Mouse (Mus musculus): ENCODE data around the gene Itpkb. TPM values are rescaled to one million over a fixed set of nuclear protein-coding genes. Genes with fewer than 3 reads are reported as not detected.

Gene Itpkb
- polyA plus RNA-seq, 1 experiment = 19.9 TPM

- DNase-seq (ENCODE audit: low read depth) = no peak
Observed at GRCm38 (mm10) chr1:180420496-180421164, 90.3 kb downstream of the Itpkb start.

DNA sequence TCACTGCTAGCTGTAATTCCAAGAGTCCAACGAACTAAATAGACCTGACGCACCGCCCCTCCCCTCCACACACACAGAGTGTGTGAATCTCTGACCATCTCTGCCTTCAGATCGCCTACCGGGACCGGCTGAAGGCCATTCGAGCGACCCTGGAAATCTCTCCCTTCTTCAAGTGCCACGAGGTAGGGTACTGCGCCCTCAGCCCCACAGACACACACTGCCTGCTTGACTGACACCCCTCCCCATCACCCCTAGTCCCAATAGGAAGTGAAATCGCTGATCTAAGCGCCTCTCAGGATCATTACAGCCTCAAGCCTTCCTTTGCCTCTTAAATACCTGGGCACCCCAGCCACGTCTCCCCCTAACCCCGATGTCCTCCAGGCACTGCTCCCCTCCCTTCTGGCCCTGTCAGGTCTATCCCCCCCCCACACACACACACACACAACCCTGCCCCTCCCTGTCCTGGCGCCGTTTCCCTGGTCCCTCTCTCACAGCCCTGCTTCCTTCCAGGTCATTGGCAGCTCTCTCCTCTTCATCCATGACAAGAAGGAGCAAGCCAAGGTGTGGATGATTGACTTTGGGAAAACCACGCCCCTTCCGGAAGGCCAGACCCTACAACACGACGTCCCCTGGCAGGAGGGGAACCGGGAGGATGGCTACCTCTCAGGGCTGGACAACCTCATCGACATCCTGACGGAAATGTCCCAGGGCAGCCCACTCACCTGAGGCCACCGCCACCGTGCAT is 91.1 kb downstream of the Itpkb start:
- DNase-seq (ENCODE audit: low read depth) = no peak

DNA sequence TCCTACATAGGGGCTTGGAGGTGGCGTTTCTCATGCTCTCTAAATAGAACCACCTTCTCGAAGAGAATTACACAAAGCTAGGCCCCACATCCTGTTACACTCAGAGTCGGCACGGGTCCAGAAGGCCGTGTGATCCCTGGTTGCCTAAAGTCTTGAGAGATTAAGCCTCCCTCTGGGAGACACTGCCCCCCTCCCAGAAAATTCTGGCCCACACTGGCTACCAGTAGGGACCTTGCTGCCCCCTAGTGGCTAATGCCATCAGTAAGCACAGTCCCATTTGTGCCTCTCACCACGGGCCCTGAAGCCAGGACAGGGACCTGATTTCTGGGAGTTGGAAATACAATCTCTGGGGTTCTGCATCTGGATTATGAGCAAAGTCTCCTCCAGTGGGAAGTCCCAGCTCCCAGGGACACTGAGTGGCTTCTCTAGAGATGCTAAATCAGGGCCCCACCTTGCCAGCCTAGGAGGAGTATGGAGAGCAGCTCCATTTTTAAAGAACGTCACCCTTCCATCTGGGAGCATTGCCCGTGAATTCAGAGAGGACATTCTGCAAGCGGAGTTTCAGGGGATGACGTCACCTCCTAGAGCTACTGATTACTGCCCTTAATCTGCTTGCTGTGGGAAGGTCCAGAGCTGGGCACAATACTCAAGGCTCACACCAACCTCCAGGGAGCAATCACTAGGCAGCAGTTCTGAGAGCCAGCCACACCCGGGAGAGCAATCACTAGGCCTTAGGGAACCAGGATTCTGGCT is 92.0 kb downstream of the Itpkb start:
- DNase-seq (ENCODE audit: low read depth) = no peak

DNA sequence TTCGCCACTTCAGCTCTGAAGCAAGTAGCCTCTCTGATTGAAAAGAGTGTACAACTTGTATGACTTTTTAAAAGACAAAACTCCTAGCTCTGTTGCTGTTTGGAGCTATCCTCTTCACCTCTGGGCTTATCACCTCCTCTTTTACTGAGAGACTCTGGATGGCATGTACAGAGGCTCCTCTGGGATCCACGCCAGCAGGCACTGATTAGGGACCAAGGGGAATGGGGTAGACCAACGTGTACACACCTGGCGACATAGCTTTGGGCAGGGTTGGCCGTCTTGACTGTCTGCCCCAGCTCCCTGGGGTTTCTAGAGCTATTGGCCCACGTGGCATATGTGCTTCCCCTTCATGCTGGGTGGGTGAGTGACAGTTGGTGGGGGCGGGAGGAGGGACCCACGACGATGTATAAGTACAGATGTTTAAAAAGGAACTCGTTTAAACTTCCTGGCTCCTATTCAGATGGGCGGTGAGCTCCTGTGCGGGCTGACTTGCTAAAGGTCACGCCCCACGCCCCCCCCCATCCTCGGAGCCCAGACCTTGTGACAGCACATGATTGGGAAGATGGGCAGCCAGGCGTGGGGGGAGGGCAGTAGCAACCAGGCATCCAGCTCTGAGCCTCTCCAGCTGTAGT is 92.8 kb downstream of the Itpkb start:
- DNase-seq (ENCODE audit: low read depth) = no peak

GRCm38 (mm10) chr1:180423931-180424330 is 93.6 kb downstream of the Itpkb start:
- no peak for DNase-seq (ENCODE audit: low read depth)

- DNase-seq (ENCODE audit: low read depth) = no peak
Observed at GRCm38 (mm10) chr1:180426405-180426804, 96.1 kb downstream of the Itpkb start.

DNA sequence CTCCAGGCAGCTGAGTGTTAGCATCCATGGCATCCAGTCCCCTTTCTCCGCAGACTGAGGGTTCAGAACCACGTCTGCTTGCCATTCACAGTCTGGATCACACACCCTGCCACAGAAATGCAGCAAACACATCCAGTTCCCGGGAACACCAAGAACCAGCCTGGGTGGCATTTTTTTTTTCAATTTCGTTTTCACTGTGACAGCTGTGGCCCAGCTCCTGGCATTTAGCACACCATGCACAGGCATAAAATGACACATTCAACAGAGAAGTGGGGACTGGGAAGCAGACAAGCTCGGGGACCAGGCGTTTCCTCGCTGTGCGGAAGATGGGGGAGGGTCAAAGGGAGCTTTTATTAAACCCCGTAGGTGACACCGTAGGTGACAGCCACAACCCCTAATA is 97.4 kb downstream of the Itpkb start:
- DNase-seq (ENCODE audit: low read depth) = no peak

GRCm38 (mm10) chr1:180428101-180428712 is 97.9 kb downstream of the Itpkb start:
- no peak for DNase-seq (ENCODE audit: low read depth)

DNA sequence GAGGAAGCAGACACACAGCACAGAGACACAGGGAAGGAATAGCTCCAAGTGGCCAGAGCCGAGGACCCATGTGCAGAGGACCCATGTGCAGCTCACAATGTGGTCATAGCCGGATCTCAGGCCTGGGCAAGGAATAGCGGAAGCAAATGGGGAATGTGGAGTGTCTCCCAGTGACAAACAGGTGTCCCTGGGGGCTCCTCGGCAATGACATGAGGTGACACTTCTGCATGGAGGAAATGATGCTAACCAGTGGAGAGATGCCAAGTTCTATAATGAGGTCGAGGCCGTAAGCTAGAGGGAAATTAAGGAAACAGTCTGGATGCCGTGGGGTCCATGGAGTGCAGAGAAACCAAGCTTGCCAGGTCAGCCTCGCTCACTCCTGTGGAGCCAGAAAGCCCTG is 98.6 kb downstream of the Itpkb start:
- no peak for DNase-seq (ENCODE audit: low read depth)

- no peak for DNase-seq (ENCODE audit: low read depth)
Observed at GRCm38 (mm10) chr1:180429819-180430218, 99.5 kb downstream of the Itpkb start.

GRCm38 (mm10) chr1:180431833-180432232 is 101.5 kb downstream of the Itpkb start:
- DNase-seq (ENCODE audit: low read depth) = no peak

- no peak for DNase-seq (ENCODE audit: low read depth)
Observed at GRCm38 (mm10) chr1:180433098-180433538, 102.8 kb downstream of the Itpkb start.

DNA sequence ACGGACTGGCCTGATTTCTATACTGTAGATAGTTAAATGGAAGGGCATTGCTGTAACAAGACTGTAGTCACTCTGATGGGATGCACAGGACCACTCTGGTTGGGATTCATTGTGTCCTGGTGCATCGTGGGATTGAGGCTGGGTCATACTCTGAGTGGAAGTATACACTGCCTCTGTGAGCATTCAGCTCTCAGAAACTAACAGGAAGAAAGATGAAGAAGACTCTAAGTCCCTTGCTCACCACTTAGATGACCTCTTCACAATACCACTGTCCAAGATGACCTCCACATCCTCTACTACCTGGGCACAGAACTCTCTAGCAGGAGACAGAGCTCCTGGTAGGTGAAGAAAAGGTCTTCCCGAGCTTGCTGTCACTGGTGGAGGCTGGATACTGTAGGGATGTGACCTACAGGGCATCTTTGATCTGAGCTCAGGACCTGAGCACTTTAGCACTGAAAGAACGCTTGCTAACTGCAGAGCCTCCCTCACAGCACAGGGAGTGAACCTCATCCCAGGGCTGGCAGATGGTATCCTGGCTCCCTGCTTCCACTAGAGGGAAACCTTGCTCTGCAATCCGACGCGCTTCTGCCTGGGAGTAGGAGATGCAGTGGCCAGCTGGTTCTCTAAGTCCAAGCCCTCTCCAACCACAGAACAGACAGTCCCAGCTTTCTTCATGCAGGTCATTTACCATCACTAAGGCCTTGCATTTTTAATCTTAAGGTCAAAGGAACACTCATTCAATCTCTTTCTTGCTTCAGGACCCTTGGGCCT is 103.7 kb downstream of the Itpkb start:
- DNase-seq (ENCODE audit: low read depth) = no peak

DNA sequence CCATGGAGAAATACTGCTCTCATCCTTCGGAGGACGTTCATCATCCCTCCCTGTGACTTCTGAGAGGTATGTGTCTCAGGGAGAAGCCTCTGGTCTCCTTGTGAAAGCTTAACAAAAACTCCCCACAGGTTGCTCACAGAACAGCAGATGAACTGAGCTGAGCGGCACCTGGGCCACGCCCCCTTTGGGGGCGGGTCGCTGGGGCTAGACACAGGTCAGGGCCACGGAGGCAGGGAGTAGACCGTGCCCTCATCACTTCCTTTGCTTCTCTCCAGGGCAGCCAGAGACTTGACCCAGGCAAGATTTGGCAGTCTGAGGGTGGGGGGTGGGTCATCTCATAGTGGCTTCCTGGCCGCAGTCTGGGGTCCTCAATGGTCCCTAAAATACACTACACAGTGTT is 104.6 kb downstream of the Itpkb start:
- DNase-seq (ENCODE audit: low read depth) = no peak

DNA sequence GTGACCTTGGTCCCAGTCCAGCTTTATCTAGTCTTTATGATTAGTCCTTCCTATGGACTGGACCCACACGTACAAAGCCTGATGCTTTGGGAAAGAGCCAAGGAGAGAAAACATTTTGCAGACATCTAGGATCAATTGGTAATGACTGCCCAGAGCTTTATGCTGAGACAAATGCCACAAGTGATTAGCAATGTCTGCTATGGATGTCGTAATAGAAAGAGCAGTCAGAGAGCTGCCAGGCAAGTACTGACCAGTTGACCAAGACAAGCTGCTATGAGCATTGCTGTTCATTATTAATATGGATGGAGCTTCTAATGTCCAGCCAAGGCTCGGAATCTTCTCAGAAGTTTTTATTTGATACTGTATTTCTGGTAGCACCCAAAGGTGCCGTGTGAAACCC is 109.2 kb downstream of the Itpkb start:
- no peak for DNase-seq (ENCODE audit: low read depth)

GRCm38 (mm10) chr1:180444411-180444810 is 114.1 kb downstream of the Itpkb start:
- DNase-seq (ENCODE audit: low read depth) = no peak

DNA sequence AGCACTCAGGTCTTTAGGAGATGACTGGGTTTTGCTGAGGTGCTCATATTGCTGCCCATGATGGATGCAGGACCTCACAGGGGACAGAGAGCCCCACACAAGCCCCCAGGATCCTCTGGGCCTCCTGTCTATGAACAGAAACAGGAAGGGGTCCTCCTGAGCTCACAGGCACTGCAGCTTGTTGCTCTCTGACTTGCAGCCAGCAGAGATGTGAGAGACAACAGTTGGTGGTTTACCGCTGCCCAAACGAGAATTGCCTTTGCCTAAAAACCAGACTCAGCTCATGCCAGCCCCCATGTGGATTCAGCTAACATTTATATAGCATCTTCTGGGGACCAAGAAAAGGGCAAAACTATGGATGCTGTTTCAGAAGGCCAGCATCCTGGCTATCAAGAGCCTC is 119.4 kb downstream of the Itpkb start:
- DNase-seq (ENCODE audit: low read depth) = no peak

GRCm38 (mm10) chr1:180458274-180458673 is 128.0 kb downstream of the Itpkb start:
- no peak for DNase-seq (ENCODE audit: low read depth)

GRCm38 (mm10) chr1:180458680-180459079 is 128.4 kb downstream of the Itpkb start:
- no peak for DNase-seq (ENCODE audit: low read depth)

GRCm38 (mm10) chr1:180460721-180461120 is 130.4 kb downstream of the Itpkb start:
- DNase-seq (ENCODE audit: low read depth) = no peak

DNA sequence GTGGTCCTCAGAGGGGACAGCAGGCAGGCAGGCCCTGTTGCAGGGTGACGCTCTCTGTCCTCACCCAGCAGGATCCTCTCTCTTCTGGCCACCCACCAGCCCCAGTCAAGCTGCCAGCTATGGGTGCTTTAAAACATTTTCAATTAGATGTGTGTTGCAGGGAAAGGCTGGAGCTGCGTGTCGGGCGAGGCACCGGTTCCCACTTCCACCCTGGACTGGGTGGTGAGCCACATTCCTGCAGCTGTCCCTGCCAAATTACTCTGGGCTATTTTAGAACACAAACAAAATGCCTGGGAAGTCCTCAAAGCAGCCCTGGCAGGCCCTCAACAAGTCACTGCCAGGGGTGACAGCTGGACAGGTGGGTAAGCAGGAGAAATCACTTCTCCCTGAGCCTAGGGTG is 132.1 kb downstream of the Itpkb start:
- no peak for DNase-seq (ENCODE audit: low read depth)

Data from gonadal fat pad, adult 2 months (tissue).